Mouse (Mus musculus): ENCODE results near the gene Usp24. TPM values are rescaled to one million over a fixed set of nuclear protein-coding genes. Genes with fewer than 3 reads are reported as not detected.

Usp24 gene
- polyA plus RNA-seq, 1 experiment = 64.0 TPM

DNA sequence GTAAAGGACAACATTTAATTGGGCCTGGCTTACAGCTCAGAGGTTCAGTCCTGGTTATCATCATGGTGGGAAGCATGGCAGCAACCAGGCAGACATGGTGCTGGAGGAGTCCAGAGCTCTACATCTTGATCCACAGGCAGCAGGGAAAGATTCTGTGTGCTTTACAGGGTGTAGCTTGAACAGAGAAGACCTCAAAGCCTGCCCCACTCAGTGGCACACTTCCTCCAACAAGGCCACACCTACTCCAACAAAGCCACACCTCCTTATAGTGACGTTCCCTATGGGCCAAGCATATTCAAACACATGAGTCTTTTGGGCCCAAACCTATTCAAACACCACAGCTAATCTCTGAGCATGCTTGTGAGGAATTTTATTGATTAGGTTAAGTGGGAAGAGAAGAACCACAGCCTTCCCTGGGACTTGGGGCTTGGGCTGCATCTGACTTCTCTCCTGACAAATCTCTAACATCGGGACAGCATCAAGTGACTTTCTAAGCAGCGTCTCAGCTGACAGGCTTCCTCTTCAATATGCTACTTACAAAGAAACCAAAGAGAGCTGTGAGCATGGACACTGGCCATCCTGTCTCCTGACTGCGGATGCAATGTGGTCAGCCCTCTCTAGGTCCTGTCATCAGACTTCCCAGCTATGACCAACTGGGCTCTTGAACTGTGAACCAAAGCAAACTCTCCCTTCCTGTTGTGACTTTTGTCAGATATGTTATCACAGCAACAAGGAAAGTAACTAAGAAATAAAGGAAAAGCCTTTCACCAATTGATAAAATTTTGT, 28.9 kb upstream of the Usp24 start:
- H3K36me3 ChIP-seq (ENCODE audit: control insufficient read depth, insufficient read depth, low read length, poor library complexity, severe bottlenecking) = no peaks in the 10 kb centered on the region
- TF ChIP-seq EP300 (IDR thresholded peaks at IDR 0.05; ENCODE audit: insufficient read depth, low read depth, low read length) (no peak), CTCF (IDR thresholded peaks at IDR 0.05; ENCODE audit: low read depth, low read length) (no peak), POLR2A (IDR thresholded peaks at IDR 0.05; ENCODE audit: insufficient read depth, low read length) (no peak)
- H3K9ac ChIP-seq (ENCODE audit: low read depth, poor library complexity, severe bottlenecking) = no peak overlapping the region
- no peak overlapping the region for H3K4me3 ChIP-seq (ENCODE audit: low read depth, low read length)
- no peaks in the 10 kb centered on the region for H3K4me1 ChIP-seq (ENCODE audit: control insufficient read depth, insufficient read depth, low read length)
- no peaks in the 10 kb centered on the region for H3K27me3 ChIP-seq (ENCODE audit: control insufficient read depth, insufficient read depth, low read length, poor library complexity, severe bottlenecking)
- no peaks in the 10 kb centered on the region for H3K9me3 ChIP-seq (replicated peaks; ENCODE audit: control insufficient read depth, insufficient read depth, low read length, poor library complexity, severe bottlenecking)
- H3K27ac ChIP-seq (ENCODE audit: insufficient read depth, low read length) = no peak overlapping the region

- Histone ChIP-seq H3K36me3 (ENCODE audit: control insufficient read depth, insufficient read depth, low read length, poor library complexity, severe bottlenecking) (no peaks in the 10 kb centered on the region), H3K27me3 (ENCODE audit: control insufficient read depth, insufficient read depth, low read length, poor library complexity, severe bottlenecking) (no peaks in the 10 kb centered on the region), H3K4me1 (ENCODE audit: control insufficient read depth, insufficient read depth, low read length) (no peaks in the 10 kb centered on the region), H3K9me3 (replicated peaks; ENCODE audit: control insufficient read depth, insufficient read depth, low read length, poor library complexity, severe bottlenecking) (no peaks in the 10 kb centered on the region), H3K4me3 (ENCODE audit: low read depth, low read length) (no peak overlapping the region), H3K27ac (ENCODE audit: insufficient read depth, low read length) (no peak overlapping the region), H3K9ac (ENCODE audit: low read depth, poor library complexity, severe bottlenecking) (no peak overlapping the region)
- no peak for TF ChIP-seq POLR2A (IDR thresholded peaks at IDR 0.05; ENCODE audit: insufficient read depth, low read length)
- no peak for TF ChIP-seq EP300 (IDR thresholded peaks at IDR 0.05; ENCODE audit: insufficient read depth, low read depth, low read length)
- TF ChIP-seq CTCF (IDR thresholded peaks at IDR 0.05; ENCODE audit: low read depth, low read length) = no peak
Measured at GRCm38 (mm10) chr4:106290201-106290600, 25.8 kb upstream of the Usp24 start.

GRCm38 (mm10) chr4:106292823-106293222, 23.2 kb upstream of the Usp24 start:
- Histone ChIP-seq H3K4me3 (ENCODE audit: low read depth, low read length) (no peak overlapping the region), H3K9me3 (replicated peaks; ENCODE audit: control insufficient read depth, insufficient read depth, low read length, poor library complexity, severe bottlenecking) (peaks cover 4% of the 10 kb centered on the region; the same call in 1 of the 2 replicates), H3K27me3 (ENCODE audit: control insufficient read depth, insufficient read depth, low read length, poor library complexity, severe bottlenecking) (no peaks in the 10 kb centered on the region), H3K36me3 (ENCODE audit: control insufficient read depth, insufficient read depth, low read length, poor library complexity, severe bottlenecking) (no peaks in the 10 kb centered on the region), H3K9ac (ENCODE audit: low read depth, poor library complexity, severe bottlenecking) (no peak overlapping the region), H3K27ac (ENCODE audit: insufficient read depth, low read length) (no peak overlapping the region), H3K4me1 (ENCODE audit: control insufficient read depth, insufficient read depth, low read length) (no peaks in the 10 kb centered on the region)
- TF ChIP-seq CTCF (IDR thresholded peaks at IDR 0.05; ENCODE audit: low read depth, low read length) = no peak
- TF ChIP-seq POLR2A (IDR thresholded peaks at IDR 0.05; ENCODE audit: insufficient read depth, low read length) = no peak
- TF ChIP-seq EP300 (IDR thresholded peaks at IDR 0.05; ENCODE audit: insufficient read depth, low read depth, low read length) = no peak

DNA sequence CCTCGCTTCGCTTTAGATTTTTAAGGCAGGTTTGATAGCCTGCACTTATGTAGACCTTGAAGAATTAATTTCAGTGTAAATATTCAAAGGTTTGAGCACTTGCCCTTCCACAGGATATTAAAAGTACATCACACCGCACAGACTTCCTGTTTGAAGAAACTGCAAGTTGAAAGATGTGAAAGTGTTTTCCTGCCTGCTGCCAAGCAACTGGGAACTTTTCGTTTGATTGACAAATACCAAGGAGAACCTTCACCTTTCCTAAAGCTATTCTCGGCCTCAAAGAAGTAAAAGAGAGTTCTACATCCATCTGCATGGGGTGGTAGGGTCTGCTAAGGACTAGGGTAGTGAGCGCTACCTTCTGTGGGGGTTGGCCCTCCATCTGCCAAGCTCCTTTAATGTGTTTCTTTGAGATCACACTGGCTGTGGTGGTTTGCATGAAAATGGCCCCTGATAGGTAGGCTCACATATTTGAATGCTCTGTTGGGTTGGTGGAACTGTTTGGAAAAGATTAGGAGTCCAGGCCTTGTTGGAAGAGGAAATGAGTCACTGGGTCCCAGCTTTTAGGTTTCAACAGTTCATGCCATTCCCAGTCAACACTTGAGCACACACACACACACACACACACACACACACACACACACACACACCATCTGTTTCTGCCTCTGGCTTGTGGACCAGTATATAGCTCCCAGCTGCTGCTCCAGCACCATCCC, 22.5 kb upstream of the Usp24 start:
- TF ChIP-seq CTCF (IDR thresholded peaks at IDR 0.05; ENCODE audit: low read depth, low read length) (no peak), POLR2A (IDR thresholded peaks at IDR 0.05; ENCODE audit: insufficient read depth, low read length) (no peak), EP300 (IDR thresholded peaks at IDR 0.05; ENCODE audit: insufficient read depth, low read depth, low read length) (no peak)
- Histone ChIP-seq H3K9ac (ENCODE audit: low read depth, poor library complexity, severe bottlenecking) (no peak overlapping the region), H3K4me1 (ENCODE audit: control insufficient read depth, insufficient read depth, low read length) (no peaks in the 10 kb centered on the region), H3K27me3 (ENCODE audit: control insufficient read depth, insufficient read depth, low read length, poor library complexity, severe bottlenecking) (no peaks in the 10 kb centered on the region), H3K9me3 (replicated peaks; ENCODE audit: control insufficient read depth, insufficient read depth, low read length, poor library complexity, severe bottlenecking) (peaks cover 4% of the 10 kb centered on the region; the same call in 1 of the 2 replicates), H3K36me3 (ENCODE audit: control insufficient read depth, insufficient read depth, low read length, poor library complexity, severe bottlenecking) (no peaks in the 10 kb centered on the region), H3K4me3 (ENCODE audit: low read depth, low read length) (no peak overlapping the region), H3K27ac (ENCODE audit: insufficient read depth, low read length) (no peak overlapping the region)

- H3K27ac ChIP-seq (ENCODE audit: insufficient read depth, low read length) = no peak overlapping the region
- H3K27me3 ChIP-seq (ENCODE audit: control insufficient read depth, insufficient read depth, low read length, poor library complexity, severe bottlenecking) = no peaks in the 10 kb centered on the region
- H3K9ac ChIP-seq (ENCODE audit: low read depth, poor library complexity, severe bottlenecking) = no peak overlapping the region
- H3K4me1 ChIP-seq (ENCODE audit: control insufficient read depth, insufficient read depth, low read length) = no peaks in the 10 kb centered on the region
- TF ChIP-seq POLR2A (IDR thresholded peaks at IDR 0.05; ENCODE audit: insufficient read depth, low read length) = no peak
- TF ChIP-seq CTCF (IDR thresholded peaks at IDR 0.05; ENCODE audit: low read depth, low read length) = no peak
- TF ChIP-seq EP300 (IDR thresholded peaks at IDR 0.05; ENCODE audit: insufficient read depth, low read depth, low read length) = no peak
- peaks cover 4% of the 10 kb centered on the region; the same call in 1 of the 2 replicates for H3K9me3 ChIP-seq (replicated peaks; ENCODE audit: control insufficient read depth, insufficient read depth, low read length, poor library complexity, severe bottlenecking)
- H3K36me3 ChIP-seq (ENCODE audit: control insufficient read depth, insufficient read depth, low read length, poor library complexity, severe bottlenecking) = no peaks in the 10 kb centered on the region
- no peak overlapping the region for H3K4me3 ChIP-seq (ENCODE audit: low read depth, low read length)
Measured at GRCm38 (mm10) chr4:106295696-106296095, 20.3 kb upstream of the Usp24 start.
